Mouse (Mus musculus): ENCODE measurements around the gene Lsmem1.
A peak's percentile ranks its signal among the peaks of the same experiment; 100 is the strongest.

DNA sequence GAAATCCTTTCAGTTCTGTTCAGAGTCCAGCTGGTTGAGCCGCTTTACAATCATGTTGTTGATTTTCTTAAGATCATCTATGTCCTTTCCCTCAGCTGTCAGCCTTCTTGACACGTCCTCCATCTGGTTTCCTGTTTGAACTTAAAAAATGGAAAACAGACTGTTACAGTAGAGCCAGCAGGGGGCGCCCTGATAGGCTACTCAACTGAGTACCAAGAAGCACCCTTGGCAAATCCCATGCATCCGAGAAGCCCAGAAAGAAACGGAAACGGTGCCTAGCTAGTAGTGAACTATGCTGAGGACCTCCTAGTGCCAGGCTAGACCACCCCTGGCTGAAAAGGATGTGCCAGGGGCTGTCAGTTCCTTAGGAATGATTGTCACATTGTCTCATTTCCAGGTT, 22.2 kb downstream of the Lsmem1 start:
- peak; percentile 18; the same call in 1 of the 2 replicates for TF ChIP-seq CTCF (IDR thresholded peaks at IDR 0.05; ENCODE audit: borderline replicate concordance, extremely low read depth, insufficient read depth, insufficient read length)
- TF ChIP-seq POLR2A (IDR thresholded peaks at IDR 0.05; ENCODE audit: borderline replicate concordance, extremely low read depth, insufficient read depth, insufficient read length, poor library complexity, severe bottlenecking) = no peak

Data from brain, embryonic 14.5 days (tissue).